Mouse (Mus musculus): ENCODE results near the gene Sorbs1.
A peak's percentile ranks its signal among the peaks of the same experiment; 100 is the strongest.

Gene Sorbs1

DNA sequence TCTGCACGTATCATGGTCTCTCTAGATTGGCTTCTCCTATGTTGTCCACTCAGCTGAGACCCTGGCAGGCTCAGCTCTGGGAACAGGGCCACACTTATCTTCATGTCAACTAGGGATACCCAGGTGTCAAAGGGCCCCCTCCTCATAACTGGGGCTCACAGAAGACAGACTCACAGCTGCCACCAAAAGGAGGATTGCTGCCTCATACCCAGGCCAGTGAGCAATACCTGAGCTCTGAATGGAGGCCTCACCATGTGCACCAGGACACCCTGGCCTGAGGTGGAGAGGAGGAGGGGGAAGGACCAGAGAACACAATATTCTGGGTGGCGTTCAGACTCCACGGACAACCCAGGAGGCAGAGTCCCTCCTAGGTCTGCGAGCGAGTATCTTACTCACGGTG, 219.8 kb downstream of the Sorbs1 start:
- no peaks in the 10 kb centered on the region for H3K4me1 ChIP-seq (replicated peaks; ENCODE audit: low read depth, low read length)
- H3K4me3 ChIP-seq (replicated peaks; ENCODE audit: low read length): no peak overlapping the region
- no peak for TF ChIP-seq CTCF (conservative IDR thresholded peaks at IDR 0.05; ENCODE audit: low read length)
- no peak for TF ChIP-seq NANOG (IDR thresholded peaks at IDR 0.05; ENCODE audit: borderline replicate concordance, low read length)
- no peak for TF ChIP-seq POU5F1 (IDR thresholded peaks at IDR 0.05; ENCODE audit: borderline replicate concordance, low read length)
- no peaks in the 10 kb centered on the region for H3K9me3 ChIP-seq (ENCODE audit: low read length)
- no peaks in the 10 kb centered on the region; the same call in 1 of the 2 replicates for H3K36me3 ChIP-seq (ENCODE audit: insufficient read depth, low read length)
- no peaks in the 10 kb centered on the region; the same call in 1 of the 2 replicates for H3K27me3 ChIP-seq (ENCODE audit: insufficient read depth, low read length)

- TF ChIP-seq NANOG (IDR thresholded peaks at IDR 0.05; ENCODE audit: borderline replicate concordance, low read length) (no peak), POU5F1 (IDR thresholded peaks at IDR 0.05; ENCODE audit: borderline replicate concordance, low read length) (no peak), CTCF (conservative IDR thresholded peaks at IDR 0.05; ENCODE audit: low read length) (no peak)
- H3K4me3 ChIP-seq (replicated peaks; ENCODE audit: low read length): no peak overlapping the region
- no peaks in the 10 kb centered on the region; the same call in 1 of the 2 replicates for H3K27me3 ChIP-seq (ENCODE audit: insufficient read depth, low read length)
- no peaks in the 10 kb centered on the region; the same call in 1 of the 2 replicates for H3K36me3 ChIP-seq (ENCODE audit: insufficient read depth, low read length)
- H3K4me1 ChIP-seq (replicated peaks; ENCODE audit: low read depth, low read length): no peaks in the 10 kb centered on the region
- H3K9me3 ChIP-seq (ENCODE audit: low read length): no peaks in the 10 kb centered on the region
These were observed 223.4 kb downstream of the Sorbs1 start for GRCm38 (mm10) chr19:40290099-40290724.

- no peaks in the 10 kb centered on the region for H3K9me3 ChIP-seq (ENCODE audit: low read length)
- no peaks in the 10 kb centered on the region; the same call in 1 of the 2 replicates for H3K27me3 ChIP-seq (ENCODE audit: insufficient read depth, low read length)
- H3K4me1 ChIP-seq (replicated peaks; ENCODE audit: low read depth, low read length): peaks cover 6% of the 10 kb centered on the region
- no peaks in the 10 kb centered on the region for H3K36me3 ChIP-seq (ENCODE audit: insufficient read depth, low read length)
- no peak overlapping the region for H3K4me3 ChIP-seq (replicated peaks; ENCODE audit: low read length)
- TF ChIP-seq NANOG (IDR thresholded peaks at IDR 0.05; ENCODE audit: borderline replicate concordance, low read length): no peak
- no peak for TF ChIP-seq POU5F1 (IDR thresholded peaks at IDR 0.05; ENCODE audit: borderline replicate concordance, low read length)
- no peak for TF ChIP-seq CTCF (conservative IDR thresholded peaks at IDR 0.05; ENCODE audit: low read length)
These were observed 225.2 kb downstream of the Sorbs1 start for GRCm38 (mm10) chr19:40288415-40288814.

DNA sequence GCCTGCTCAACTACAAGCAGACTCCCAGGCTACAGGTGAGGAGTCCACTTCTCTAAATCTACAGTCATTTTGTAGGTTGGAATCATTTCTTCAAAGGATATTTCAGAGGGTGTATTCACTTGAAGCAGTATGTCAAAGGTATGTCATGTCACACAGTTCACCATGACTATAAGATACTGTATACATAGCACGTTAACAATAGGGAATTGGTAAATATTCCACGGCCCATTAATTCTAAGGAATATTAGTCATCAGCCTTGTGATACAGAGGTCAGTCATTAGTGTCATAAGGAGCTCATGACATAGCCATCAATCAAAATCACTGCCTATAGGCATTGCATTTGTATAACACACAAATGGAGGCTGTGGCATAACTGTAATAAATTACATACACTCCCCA, 228.9 kb downstream of the Sorbs1 start:
- peaks cover 3% of the 10 kb centered on the region; the same call in 1 of the 2 replicates for H3K9me3 ChIP-seq (ENCODE audit: low read length)
- TF ChIP-seq NANOG (IDR thresholded peaks at IDR 0.05; ENCODE audit: borderline replicate concordance, low read length): no peak
- TF ChIP-seq CTCF (conservative IDR thresholded peaks at IDR 0.05; ENCODE audit: low read length): no peak
- TF ChIP-seq POU5F1 (IDR thresholded peaks at IDR 0.05; ENCODE audit: borderline replicate concordance, low read length): no peak
- no peaks in the 10 kb centered on the region for H3K27me3 ChIP-seq (ENCODE audit: insufficient read depth, low read length)
- no peaks in the 10 kb centered on the region for H3K36me3 ChIP-seq (ENCODE audit: insufficient read depth, low read length)
- no peak overlapping the region for H3K4me3 ChIP-seq (replicated peaks; ENCODE audit: low read length)
- peaks cover 10% of the 10 kb centered on the region for H3K4me1 ChIP-seq (replicated peaks; ENCODE audit: low read depth, low read length)

DNA sequence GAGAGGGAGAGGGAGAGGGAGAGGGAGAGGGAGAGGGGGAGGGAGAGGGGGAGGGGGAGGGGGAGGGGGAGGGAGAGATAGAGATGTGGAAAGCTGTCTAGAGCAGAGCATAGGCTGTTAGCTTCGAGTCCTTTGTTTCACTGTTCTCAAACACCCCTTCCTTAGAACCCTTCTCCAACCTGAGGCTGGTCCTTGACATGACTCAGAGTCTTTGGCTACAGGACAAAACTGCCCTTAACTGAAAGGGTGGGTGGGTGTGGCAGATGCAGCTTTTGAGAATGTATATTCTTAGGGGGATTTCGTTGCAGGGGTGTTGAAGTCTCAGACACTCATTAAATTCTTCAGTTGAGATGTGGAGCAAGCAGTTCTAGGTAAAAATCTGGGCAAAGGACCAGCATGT, 230.2 kb downstream of the Sorbs1 start:
- no peaks in the 10 kb centered on the region for H3K36me3 ChIP-seq (ENCODE audit: insufficient read depth, low read length)
- H3K9me3 ChIP-seq (ENCODE audit: low read length): peaks cover 3% of the 10 kb centered on the region; the same call in 1 of the 2 replicates
- H3K4me3 ChIP-seq (replicated peaks; ENCODE audit: low read length): no peak overlapping the region
- TF ChIP-seq CTCF (conservative IDR thresholded peaks at IDR 0.05; ENCODE audit: low read length) (no peak), POU5F1 (IDR thresholded peaks at IDR 0.05; ENCODE audit: borderline replicate concordance, low read length) (no peak)
- H3K27me3 ChIP-seq (ENCODE audit: insufficient read depth, low read length): no peaks in the 10 kb centered on the region
- H3K4me1 ChIP-seq (replicated peaks; ENCODE audit: low read depth, low read length): peaks cover 10% of the 10 kb centered on the region

DNA sequence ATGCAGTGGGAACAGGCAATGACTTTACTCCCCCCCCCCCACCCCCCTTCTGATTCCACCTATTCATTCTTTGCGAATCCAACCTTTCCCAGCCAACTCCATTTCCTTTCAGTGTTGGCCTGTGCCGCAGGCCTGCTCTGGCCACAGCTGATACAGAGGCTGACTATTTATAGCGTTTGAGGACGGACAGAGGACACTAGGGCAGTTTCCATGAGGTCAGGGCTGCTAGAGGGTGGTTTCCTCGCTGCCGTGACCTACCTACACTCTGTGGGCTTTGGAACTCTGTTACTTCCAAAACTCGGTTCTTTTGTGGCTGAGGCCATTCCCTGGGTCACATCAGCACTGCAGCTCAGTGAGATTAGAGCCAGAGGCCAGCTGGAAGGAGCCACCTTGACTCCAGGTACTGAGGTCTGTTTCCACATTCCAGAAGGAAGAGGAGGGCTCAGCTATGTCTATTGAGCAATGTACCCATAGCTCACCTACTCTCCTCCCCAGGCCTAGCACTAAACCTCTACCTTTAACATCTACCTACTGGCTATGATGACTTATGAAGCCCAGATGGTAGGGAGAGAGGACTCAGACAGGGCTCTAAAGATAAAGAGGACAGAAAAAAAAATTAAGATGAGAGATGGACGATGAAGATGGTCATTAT, 235.1 kb downstream of the Sorbs1 start:
- Histone ChIP-seq H3K36me3 (ENCODE audit: insufficient read depth, low read length) (no peaks in the 10 kb centered on the region), H3K27me3 (ENCODE audit: insufficient read depth, low read length) (0 out of 2 replicates have a peak, but pooled peaks cover 4% of the 10 kb centered on the region), H3K4me1 (replicated peaks; ENCODE audit: low read depth, low read length) (peaks cover 37% of the 10 kb centered on the region), H3K4me3 (replicated peaks; ENCODE audit: low read length) (no peak overlapping the region), H3K9me3 (ENCODE audit: low read length) (peaks cover 3% of the 10 kb centered on the region; the same call in 1 of the 2 replicates)
- no peak for TF ChIP-seq POU5F1 (IDR thresholded peaks at IDR 0.05; ENCODE audit: borderline replicate concordance, low read length)
- TF ChIP-seq NANOG (IDR thresholded peaks at IDR 0.05; ENCODE audit: borderline replicate concordance, low read length): no peak
- no peak for TF ChIP-seq CTCF (conservative IDR thresholded peaks at IDR 0.05; ENCODE audit: low read length)

- Histone ChIP-seq H3K27me3 (ENCODE audit: insufficient read depth, low read length) (0 out of 2 replicates have a peak, but pooled peaks cover 4% of the 10 kb centered on the region), H3K36me3 (ENCODE audit: insufficient read depth, low read length) (no peaks in the 10 kb centered on the region), H3K4me3 (replicated peaks; ENCODE audit: low read length) (no peak overlapping the region), H3K9me3 (ENCODE audit: low read length) (peaks cover 6% of the 10 kb centered on the region; the same call in 1 of the 2 replicates), H3K4me1 (replicated peaks; ENCODE audit: low read depth, low read length) (peaks cover 44% of the 10 kb centered on the region)
- TF ChIP-seq POU5F1 (IDR thresholded peaks at IDR 0.05; ENCODE audit: borderline replicate concordance, low read length) (no peak), NANOG (IDR thresholded peaks at IDR 0.05; ENCODE audit: borderline replicate concordance, low read length) (no peak), CTCF (conservative IDR thresholded peaks at IDR 0.05; ENCODE audit: low read length) (no peak)
These were observed 236.1 kb downstream of the Sorbs1 start for GRCm38 (mm10) chr19:40277494-40277893.

- Histone ChIP-seq H3K4me1 (replicated peaks; ENCODE audit: low read depth, low read length) (peaks cover 51% of the 10 kb centered on the region), H3K4me3 (replicated peaks; ENCODE audit: low read length) (peak overlapping the region; percentile 72), H3K27me3 (ENCODE audit: insufficient read depth, low read length) (0 out of 2 replicates have a peak, but pooled peaks cover 4% of the 10 kb centered on the region), H3K9me3 (ENCODE audit: low read length) (peaks cover 3% of the 10 kb centered on the region; the same call in 1 of the 2 replicates), H3K36me3 (ENCODE audit: insufficient read depth, low read length) (no peaks in the 10 kb centered on the region)
- TF ChIP-seq POU5F1 (IDR thresholded peaks at IDR 0.05; ENCODE audit: borderline replicate concordance, low read length) (no peak), CTCF (conservative IDR thresholded peaks at IDR 0.05; ENCODE audit: low read length) (no peak)
These were observed 238.0 kb downstream of the Sorbs1 start for GRCm38 (mm10) chr19:40275401-40276188.

All from E14TG2a.4 (cell line).